Mouse (Mus musculus) macrophage (primary cell): ENCODE measurements around the gene Tex44. TPM values are rescaled to one million over a fixed set of nuclear protein-coding genes. Genes with fewer than 3 reads are reported as not detected.

ENCODE experiments used
- H3K27ac ChIP-seq: fragments of 350-480 bp; formaldehyde crosslinking; 2 replicates; pipeline ENCODE4 v1.9.0; 2021
- H3K36me3 ChIP-seq: fragments of 350-480 bp; formaldehyde crosslinking; 2 replicates; pipeline ENCODE4 v1.9.0; 2021; ENCODE audit errors: inconsistent target
- H3K4me3 ChIP-seq: fragments of 350-480 bp; formaldehyde crosslinking; 2 replicates; pipeline ENCODE4 v1.9.0; 2021; ENCODE audit errors: inconsistent target
- H3K79me2 ChIP-seq: fragments of 350-480 bp; formaldehyde crosslinking; 2 replicates; pipeline ENCODE4 v1.9.0; 2021; ENCODE audit errors: inconsistent target
- WGBS: methylation state at CpG from one replicate; pipeline ENCODE4 v1.1.7; 2026; ENCODE audit warnings: inconsistent platforms; ENCODE audit not compliant: missing documents; 5-methylcytosine and 5-hydroxymethylcytosine counted together
- polyA plus RNA-seq: library from polyadenylated mRNA; stranded (reverse); fragments of 250-400 nt; gene quantifications from 3 replicates; pipeline ENCODE4 v1.2.4, GENCODE M21; 2018; ENCODE audit warnings: inconsistent platforms
- total RNA-seq, 78 experiments: library from RNA; depleted of rRNA; stranded (reverse); fragments of 250-400 nt; gene quantifications; 1 replicate in 9 of 78; 2 replicates in 24 of 78; 3 replicates in 43 of 78; 4 replicates in 2 of 78; pipeline ENCODE4 v1.2.4; 2018; ENCODE audit warnings: inconsistent platforms in 56 of 78

The Tex44 gene
- total RNA-seq (2018; cell fraction: chromatin; rRNA removed): not detected
- total RNA-seq (2018; cell fraction: cytosol; rRNA removed): not detected
- not detected for total RNA-seq (2018; cell fraction: nucleus; rRNA removed)
- polyA plus RNA-seq: not detected in 3 replicates

DNA sequence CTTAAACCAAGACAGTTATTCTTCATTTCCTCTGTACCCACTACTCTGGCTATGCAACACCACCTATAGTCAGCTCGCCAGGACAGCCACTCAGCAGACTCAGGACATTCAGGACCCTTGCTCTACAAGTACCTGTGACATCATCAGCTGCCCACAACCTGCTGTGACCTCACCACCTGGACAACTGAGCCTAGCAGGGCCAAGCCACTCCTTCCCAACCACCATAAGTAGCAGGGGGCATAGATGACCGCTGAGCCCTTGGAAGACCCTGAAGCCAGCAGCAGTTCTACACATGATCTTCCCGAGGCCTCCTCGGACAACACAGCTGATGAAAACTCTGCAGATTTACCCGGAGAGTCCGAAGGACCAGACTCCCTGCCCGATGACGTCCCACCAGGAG lies at the start of gene Tex44, which contains the start of gene Nmur1:
Tex44 (plus strand) TSS at position 202 of the 400 bp plus-strand sequence.
Nmur1 (minus strand) TSS at position 101 of the 400 bp plus-strand sequence.
- H3K27ac ChIP-seq: no peak within 1 kb of the TSS
- no peaks in the 10 kb centered on the region for H3K36me3 ChIP-seq
- no peak within 1 kb of the TSS for H3K4me3 ChIP-seq
- no peaks in the 10 kb centered on the region for H3K79me2 ChIP-seq
- WGBS: 94% methylated on average over 8 of the region's 8 CpGs

DNA sequence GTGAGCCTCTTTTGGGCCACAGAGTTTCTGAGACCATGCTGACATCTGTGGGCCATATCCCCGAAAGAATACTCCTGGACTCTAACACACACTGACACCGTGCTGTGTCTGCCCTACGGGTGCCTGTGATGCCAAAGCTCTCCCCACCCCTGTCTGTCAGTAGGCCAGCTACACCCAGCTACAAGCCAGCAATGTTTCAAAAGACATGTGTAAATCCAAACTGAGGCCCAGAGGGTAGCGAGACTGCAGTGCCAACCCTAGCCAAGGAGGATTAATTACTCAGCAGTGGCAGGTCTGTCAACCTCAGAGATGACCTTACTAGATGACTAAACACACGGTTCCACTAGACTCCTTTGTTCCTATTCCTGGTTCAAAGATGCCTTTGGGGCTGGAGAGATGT lies 49.8 kb upstream of the Tex44 start:
- WGBS: 90% methylated on average over 5 of the region's 5 CpGs

DNA sequence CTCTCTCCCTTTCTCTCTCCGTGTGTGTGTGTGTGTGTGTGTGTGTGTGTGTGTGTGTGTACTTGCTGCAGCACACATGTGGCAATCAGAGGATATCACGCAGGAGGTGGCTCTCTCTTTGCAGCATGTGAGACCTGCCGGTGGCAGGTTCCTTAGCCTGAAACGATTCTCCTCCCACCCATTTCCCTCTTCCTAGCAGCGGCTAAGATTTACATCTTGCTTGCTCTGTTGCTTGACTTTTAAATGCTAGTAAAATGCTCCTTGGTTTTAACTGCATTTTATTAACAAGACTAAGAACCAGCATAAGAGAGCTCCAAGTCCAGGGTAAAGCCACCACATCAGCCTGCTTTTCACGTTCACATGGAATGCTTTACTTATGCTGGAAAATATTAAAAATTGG lies 47.5 kb upstream of the Tex44 start:
- H3K36me3 ChIP-seq: no peaks in the 10 kb centered on the region
- no peaks in the 10 kb centered on the region for H3K79me2 ChIP-seq
- no peak overlapping the region for H3K4me3 ChIP-seq
- 9% methylated on average over 5 of the region's 6 CpGs for WGBS
- no peak overlapping the region for H3K27ac ChIP-seq

More for the DNA sequence above, 49.8 kb upstream of the Tex44 start:
- Histone ChIP-seq H3K36me3 (no peaks in the 10 kb centered on the region), H3K4me3 (no peak overlapping the region), H3K27ac (no peak overlapping the region), H3K79me2 (no peaks in the 10 kb centered on the region)

DNA sequence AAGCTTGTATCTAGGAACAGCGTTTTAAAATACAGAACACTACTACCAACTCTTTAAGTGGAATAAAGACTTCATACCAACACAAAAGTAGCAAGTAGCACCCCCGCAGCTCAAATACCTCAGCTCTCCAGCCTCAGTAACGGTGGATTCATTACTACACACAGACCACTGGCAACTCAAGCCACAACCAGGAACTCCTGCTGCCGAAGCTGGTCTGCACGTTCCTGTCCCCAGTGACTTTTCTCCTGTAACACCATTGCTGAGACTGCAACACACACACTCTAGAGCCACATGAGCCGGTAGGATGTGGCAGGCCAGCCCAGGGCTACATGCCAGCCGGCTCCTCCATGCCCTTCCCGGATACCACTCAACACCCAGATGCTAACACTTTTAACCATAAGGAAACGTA lies 47.0 kb upstream of the Tex44 start:
- WGBS: 12% methylated on average over 9 of the region's 9 CpGs
- peak overlapping the region; percentile 22; the same call in 1 of the 2 replicates for H3K27ac ChIP-seq
- H3K4me3 ChIP-seq: no peak overlapping the region
- H3K36me3 ChIP-seq: no peaks in the 10 kb centered on the region
- no peaks in the 10 kb centered on the region for H3K79me2 ChIP-seq

DNA sequence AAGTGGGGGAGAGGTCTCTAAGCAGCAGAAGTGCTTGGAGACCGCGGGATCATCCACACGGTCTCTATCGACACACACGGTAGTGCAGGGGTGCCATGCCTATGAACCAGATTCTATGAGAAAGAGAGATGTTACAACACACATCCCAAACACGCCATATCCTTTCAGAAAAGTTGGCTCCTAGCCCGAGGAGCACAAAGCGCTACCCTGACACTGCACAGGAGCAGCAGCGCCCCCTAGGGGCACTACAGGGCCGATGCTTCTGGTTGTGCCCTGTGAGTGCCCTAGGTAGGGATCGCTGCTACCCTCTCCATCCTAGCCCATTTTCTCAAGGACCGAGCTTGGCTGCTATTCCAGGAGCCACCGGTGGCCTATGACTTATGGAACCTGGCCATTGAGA lies 45.1 kb upstream of the Tex44 start:
- Histone ChIP-seq H3K4me3 (no peak overlapping the region), H3K36me3 (no peaks in the 10 kb centered on the region), H3K27ac (no peak overlapping the region), H3K79me2 (no peaks in the 10 kb centered on the region)
- WGBS: 25% methylated on average over 13 of the region's 13 CpGs

DNA sequence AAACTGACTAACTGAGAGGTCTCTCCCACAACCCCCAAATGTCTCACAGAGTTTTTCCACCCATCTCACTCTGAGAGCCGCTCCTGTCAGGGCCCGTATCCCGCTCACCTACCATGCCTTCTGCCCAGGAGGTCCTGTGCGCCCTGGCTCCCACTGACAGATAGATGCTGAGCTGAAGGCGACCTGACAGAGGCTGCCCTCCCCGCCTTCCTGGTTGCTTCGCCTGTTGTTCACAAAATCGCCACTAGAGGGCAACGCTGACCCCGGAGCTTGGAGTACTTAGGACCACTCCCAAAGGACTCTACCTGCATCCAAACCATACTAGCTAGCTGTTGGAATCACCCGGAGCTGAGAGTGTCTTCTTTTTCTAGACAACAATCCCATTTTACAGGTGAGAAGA lies 36.9 kb upstream of the Tex44 start:
- H3K36me3 ChIP-seq: no peaks in the 10 kb centered on the region
- H3K79me2 ChIP-seq: no peaks in the 10 kb centered on the region
- WGBS: 5% methylated on average over 11 of the region's 11 CpGs
- H3K27ac ChIP-seq: no peak overlapping the region
- no peak overlapping the region for H3K4me3 ChIP-seq

DNA sequence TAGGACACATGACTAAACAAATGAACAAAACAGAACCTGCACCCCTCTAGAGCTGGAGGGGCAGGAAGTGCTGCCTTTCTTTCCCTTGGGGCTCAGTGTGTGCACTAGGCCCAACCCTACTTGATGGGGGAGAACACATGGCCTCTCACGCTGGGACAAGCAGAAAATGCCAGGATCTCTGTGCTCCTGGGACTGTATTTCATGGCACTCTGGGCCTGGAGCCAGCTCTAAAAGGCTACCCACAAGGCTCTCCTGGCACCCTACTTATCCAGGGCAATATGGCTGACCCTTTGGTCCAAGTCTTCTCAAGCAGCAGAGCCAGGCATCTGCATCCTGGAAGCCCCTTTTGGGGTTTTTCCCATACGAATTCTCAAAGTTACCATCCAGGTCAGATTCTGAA lies 34.7 kb upstream of the Tex44 start:
- H3K27ac ChIP-seq: no peak overlapping the region
- no peaks in the 10 kb centered on the region for H3K36me3 ChIP-seq
- H3K4me3 ChIP-seq: no peak overlapping the region
- whole genome bisulfite sequencing: 91% methylated on average over 2 of the region's 2 CpGs
- H3K79me2 ChIP-seq: no peaks in the 10 kb centered on the region

DNA sequence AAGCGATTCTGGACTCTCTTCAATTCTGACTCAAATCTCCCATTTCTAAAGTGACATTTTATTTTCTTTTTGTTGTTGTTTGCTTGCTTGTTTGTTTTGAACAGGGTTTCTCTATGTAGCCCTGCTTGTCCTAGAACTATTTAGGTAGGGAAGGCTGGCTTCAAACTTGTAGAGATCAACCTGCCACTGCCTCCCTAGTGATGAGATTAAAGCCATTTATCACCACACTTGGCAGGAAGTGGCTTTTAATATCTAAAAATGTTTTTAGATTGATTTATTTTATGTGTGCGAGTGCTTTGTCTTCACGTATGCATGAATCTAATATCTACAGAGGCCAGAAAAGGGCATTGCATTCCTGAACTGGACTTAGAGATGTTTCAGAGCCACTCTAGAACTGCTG lies 32.9 kb upstream of the Tex44 start:
- Histone ChIP-seq H3K27ac (no peak overlapping the region), H3K4me3 (no peak overlapping the region), H3K36me3 (no peaks in the 10 kb centered on the region), H3K79me2 (no peaks in the 10 kb centered on the region)
- whole genome bisulfite sequencing: 86% methylated on average over 3 of the region's 3 CpGs

DNA sequence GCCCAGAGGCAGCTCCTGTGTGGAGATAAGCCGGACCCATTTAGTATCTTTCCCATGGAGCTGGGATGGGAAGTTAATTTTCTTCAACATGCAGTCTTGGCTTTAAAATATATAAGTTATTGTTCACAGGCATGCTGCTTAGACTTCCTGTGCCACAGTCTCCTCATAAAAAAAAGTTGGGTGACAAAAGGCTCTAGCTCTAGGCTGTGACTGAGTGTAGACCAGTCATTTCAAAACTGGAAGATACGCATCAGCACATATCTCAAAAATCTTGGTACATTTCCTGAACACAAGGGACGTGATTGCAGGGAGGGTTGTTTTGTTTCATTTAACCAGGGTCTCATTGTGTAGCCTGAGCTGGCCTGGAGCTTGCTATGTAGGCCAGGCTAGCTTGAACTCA lies 31.9 kb upstream of the Tex44 start:
- H3K79me2 ChIP-seq: no peaks in the 10 kb centered on the region
- WGBS: 53% methylated on average over 3 of the region's 3 CpGs
- peak overlapping the region; percentile 27 for H3K27ac ChIP-seq
- no peaks in the 10 kb centered on the region for H3K36me3 ChIP-seq
- no peak overlapping the region for H3K4me3 ChIP-seq

DNA sequence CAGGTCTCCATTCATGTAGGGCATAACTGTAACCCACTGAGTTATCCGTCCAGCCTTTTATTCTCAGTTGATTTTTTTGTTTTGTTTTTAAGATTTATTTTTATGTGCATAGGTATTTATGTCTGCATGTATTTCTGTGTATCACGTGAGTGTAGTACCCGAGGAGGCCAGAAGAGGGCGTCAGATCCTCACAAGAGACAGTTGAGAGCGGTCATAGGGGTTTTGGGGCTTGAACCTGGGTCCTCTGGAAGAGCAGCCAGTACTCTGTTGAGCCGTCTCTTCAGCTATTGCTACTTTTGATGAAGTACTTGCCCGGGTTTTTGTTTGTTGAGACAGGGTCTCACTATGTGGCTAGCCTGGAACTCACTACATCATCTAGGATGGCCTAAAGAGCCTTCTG lies 30.2 kb upstream of the Tex44 start:
- no peaks in the 10 kb centered on the region for H3K79me2 ChIP-seq
- WGBS: 82% methylated on average over 7 of the region's 7 CpGs
- H3K36me3 ChIP-seq: no peaks in the 10 kb centered on the region
- no peak overlapping the region for H3K4me3 ChIP-seq
- H3K27ac ChIP-seq: no peak overlapping the region

DNA sequence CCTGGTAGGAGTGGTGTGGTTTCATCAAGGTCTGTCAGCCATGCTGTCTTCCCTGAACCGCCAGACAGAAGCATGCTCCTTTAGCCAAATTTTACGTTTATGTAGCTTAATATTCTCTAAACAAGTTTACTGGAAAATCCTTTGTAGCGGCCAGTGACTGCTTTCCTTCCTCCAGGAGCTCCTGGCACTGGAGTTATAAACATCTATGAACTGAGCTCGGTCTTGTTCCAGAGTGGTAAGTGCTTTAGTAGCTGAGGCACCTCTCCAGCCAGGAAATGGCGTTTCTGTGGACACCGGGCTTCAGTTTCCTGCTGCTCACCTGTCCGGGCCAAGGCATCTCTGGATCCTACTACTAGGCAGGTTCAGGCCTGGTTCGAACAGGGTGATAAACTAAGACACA lies 28.5 kb upstream of the Tex44 start:
- no peak overlapping the region for H3K4me3 ChIP-seq
- H3K27ac ChIP-seq: no peak overlapping the region
- WGBS: 90% methylated on average over 8 of the region's 8 CpGs
- H3K36me3 ChIP-seq: no peaks in the 10 kb centered on the region
- H3K79me2 ChIP-seq: no peaks in the 10 kb centered on the region

DNA sequence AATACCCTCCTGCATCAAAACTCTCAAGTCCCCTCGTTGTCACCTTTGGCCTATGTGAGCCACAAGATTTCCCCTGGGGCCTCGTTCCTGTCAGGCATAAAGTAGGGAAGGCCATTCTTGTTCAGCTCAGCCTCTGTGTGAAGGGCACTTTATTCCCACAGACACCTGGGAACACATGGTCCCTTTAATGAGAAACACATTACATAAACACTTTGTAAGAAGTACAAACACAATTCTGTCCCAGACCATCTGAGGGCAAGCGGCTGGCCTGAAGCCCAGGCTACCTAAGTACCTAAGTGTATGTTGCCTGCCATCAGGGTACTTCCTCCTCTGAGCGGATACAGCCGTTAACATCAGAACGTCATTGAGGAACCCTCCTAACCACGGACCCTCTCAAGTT lies 27.9 kb upstream of the Tex44 start:
- no peaks in the 10 kb centered on the region for H3K36me3 ChIP-seq
- no peaks in the 10 kb centered on the region for H3K79me2 ChIP-seq
- no peak overlapping the region for H3K27ac ChIP-seq
- H3K4me3 ChIP-seq: no peak overlapping the region
- 20% methylated on average over 7 of the region's 7 CpGs for WGBS

DNA sequence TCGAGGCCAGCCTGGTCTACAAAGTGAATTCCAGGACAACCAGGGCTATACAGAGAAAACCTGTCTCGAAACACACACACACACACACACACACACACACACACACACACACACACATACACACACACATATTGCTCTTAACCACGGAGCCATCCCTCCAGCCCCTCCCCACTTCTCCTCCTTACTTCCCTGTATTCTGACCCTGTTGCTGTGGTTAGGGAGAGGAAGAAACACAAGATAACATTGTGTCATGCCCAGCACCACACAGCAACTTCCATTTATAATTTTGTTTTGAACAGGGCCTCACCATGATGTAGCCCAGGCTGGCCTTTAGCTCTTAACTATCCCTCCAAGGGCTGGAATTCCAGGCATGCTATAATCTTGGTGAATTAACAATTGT lies 26.8 kb upstream of the Tex44 start:
- H3K79me2 ChIP-seq: no peaks in the 10 kb centered on the region
- H3K4me3 ChIP-seq: no peak overlapping the region
- H3K36me3 ChIP-seq: no peaks in the 10 kb centered on the region
- 0% methylated on average over 1 of the region's 3 CpGs for WGBS
- peak overlapping the region; percentile 33 for H3K27ac ChIP-seq

DNA sequence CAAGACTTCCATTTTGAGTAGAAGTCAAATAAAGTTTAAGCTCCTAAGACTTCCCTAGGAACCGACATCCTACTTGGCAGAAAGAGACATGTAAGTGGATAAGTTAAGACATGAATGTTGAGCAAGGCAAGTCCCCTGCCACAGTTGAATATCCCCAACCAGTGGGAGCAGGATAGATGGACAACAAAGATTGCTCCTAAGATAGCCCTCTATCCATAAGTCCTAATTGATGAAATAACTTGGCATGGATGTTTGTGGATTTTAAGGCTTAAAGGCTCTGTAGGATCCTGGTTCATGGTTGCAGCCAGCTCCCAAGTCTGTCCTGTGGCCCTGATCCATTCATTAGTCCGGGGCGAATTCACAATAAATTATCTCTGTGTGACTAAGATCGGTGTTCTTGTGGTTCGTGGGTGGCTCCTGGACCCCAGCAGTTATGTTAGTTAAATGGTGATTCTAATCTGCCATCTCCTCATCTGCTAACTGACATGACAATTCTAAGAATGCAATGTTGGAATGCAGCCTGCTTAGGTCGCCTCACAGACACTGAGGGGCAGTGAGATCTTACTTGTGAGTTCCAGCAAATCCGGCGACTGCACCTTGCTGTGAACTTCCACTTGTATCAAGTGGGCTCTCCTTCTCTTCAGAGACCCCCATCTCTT lies 25.9 kb upstream of the Tex44 start:
- H3K79me2 ChIP-seq: no peaks in the 10 kb centered on the region
- 72% methylated on average over 8 of the region's 8 CpGs for WGBS
- peak overlapping the region; percentile 33 for H3K27ac ChIP-seq
- no peaks in the 10 kb centered on the region for H3K36me3 ChIP-seq
- no peak overlapping the region for H3K4me3 ChIP-seq

DNA sequence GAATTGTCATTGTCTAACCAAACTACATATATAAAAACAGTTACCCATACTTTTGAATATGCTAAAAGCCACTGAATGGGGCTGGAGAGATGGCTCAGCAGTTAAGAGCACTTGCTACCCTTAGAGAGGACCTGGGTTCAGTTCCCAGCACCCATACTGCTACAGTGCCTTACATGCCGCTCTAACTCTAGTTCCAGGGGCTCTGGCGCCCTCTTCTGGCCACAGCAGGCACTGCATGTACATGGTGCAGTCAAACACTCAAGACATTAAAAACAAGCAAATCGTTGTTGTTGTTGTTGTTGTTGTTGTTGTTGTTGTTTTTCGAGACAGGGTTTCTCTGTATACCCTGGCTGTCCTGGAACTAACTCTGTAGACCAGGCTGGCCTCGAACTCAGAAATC lies 21.3 kb upstream of the Tex44 start:
- Histone ChIP-seq H3K79me2 (no peaks in the 10 kb centered on the region), H3K4me3 (no peak overlapping the region), H3K36me3 (no peaks in the 10 kb centered on the region), H3K27ac (no peak overlapping the region)
- WGBS: 79% methylated on average over 4 of the region's 5 CpGs

DNA sequence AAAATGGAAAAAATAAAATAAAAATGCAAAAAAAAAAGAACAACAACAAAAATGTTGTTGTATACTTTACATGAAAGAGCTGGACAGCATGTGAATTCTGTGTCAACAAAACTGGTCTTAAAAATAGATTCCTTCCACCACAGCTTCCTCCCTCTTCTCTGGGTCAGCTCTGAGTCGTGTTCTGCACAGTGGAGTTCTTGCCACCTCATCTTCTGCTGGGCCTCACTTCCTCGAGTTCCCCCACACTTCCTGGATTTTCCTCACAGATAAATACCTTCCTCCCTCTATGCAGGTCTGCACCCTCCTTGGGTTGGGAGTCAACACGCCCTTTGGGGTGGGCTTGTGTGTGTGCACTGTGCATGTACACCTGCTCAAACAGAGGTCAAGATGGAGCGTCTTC lies 19.8 kb upstream of the Tex44 start:
- H3K27ac ChIP-seq: peak overlapping the region; percentile 91
- H3K79me2 ChIP-seq: no peaks in the 10 kb centered on the region
- no peak overlapping the region for H3K4me3 ChIP-seq
- WGBS: 26% methylated on average over 4 of the region's 4 CpGs
- H3K36me3 ChIP-seq: no peaks in the 10 kb centered on the region
